Mouse (Mus musculus) lung, postnatal 14 days (tissue): ENCODE results near the gene Arl3.

Source experiments
- DNase-seq: peaks from one replicate; pipeline ENCODE4 v3.0.0; 2021

Gene Arl3

GRCm38 (mm10) chr19:46532031-46532688, 40.8 kb downstream of the Arl3 start:
- DNase-seq = no peak

DNA sequence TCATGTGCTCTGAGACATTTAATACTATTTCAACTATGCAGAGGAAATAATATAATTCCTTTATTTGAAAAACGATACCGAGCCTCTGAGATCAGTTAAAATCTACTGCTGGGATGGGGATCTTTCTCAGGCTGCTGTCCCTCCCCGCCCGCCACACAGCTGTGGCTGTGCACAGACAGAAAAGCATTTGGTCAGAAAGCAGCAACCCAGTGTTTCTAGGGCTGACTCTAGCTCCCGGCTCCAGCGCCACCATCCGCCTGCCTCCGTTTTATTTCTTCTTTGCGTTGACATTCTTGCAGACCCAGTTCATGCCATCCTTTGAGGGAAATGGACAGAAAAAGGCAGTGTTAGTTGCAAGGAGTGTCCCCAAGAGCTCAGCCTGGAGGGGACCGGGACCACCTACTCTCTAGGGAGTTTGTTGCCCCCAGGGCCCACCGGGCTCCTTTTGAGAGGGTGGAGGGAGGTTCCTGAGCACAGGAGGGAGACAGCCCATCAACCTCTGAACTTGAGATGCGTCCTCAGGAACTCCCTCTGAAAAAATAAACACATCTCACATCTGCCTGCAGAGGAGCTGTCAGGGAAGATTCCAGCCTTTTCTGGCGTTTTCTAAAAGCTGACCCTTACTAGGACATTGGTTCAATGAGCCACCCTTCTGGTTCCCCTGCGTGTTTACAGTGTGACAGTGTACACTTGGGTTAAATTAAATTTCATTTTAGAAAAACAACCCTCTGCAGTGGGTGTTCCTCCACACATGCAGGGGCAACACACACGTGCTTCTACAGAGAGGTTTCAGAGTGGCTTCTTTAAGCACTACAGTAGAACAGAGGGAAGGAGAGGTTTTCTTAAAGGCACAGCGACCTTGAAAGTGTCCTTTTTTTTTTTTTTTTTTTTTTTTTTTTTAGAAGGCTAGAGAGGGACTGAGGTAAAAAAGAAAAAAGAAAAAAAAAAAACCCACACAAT, 41.6 kb downstream of the Arl3 start:
- DNase-seq = no peak

DNA sequence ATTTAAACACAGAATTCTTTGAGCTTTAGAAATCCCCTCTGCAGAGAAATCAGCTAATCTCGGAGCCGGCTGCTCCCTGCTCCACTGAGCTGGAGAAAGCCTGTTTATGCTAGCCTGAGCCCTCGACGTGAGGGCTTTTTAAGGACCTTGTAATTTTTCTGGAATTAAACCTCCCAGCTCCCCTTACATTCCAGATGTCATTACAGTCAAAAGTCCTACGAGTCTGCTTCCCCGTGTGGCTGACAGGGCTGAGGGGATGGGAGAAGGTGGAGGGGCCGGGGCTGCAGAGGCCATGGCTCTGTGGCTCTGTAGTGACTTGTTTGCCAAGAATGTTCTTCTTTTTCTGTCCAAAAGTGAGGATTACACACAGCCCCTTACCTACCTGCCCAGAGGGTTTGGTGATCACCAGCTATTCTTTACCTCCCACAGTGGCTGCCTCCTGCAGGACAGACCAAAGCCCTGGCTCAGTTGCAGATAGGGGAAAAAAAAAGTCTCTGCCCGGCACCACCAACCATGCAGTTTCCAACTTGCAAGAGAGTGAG, 42.5 kb downstream of the Arl3 start:
- DNase-seq = no peak

DNA sequence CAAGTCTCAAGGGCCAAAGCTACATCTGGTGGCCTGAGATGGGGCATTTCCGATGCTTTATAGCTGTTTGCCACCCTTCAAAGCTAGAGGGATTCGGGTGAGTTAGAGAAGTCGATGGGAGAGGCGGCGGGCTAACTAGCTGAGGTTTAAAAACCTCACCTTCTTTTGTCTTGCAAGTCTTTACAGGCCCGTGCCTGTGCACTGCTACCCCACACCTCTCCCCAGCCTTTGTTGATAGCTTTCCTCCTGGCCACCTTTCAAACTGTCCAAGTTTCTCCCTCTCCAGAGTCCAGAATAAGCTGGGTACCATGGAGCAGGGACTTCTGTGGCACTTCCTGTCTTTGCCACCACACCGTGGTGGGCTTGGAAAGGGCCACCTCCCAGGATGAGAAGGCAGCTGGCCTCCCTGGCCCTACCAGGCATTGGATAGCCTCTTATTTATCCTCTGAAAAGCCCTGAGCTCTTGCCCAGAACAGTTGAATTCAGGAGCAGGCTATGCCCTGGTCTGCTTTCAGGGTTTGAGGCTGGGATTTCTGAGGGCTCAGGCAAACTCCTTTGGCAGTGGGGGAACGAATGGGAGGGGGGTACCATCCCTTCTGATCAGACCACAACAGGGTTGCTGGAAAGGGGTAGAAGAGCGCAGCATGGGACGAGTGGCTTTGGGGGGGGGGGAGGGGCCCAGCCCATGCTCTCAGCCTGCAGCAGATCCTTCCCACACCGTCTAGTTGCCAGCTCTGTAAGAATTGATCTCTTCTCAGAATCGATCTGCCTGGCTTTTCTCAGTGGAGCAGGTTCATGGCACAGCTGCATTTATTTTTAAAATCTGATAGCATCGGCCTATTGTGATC, 43.2 kb downstream of the Arl3 start:
- DNase-seq = no peak

- DNase-seq = peak; percentile 74
These were observed 44.3 kb downstream of the Arl3 start for GRCm38 (mm10) chr19:46528529-46529213.

DNA sequence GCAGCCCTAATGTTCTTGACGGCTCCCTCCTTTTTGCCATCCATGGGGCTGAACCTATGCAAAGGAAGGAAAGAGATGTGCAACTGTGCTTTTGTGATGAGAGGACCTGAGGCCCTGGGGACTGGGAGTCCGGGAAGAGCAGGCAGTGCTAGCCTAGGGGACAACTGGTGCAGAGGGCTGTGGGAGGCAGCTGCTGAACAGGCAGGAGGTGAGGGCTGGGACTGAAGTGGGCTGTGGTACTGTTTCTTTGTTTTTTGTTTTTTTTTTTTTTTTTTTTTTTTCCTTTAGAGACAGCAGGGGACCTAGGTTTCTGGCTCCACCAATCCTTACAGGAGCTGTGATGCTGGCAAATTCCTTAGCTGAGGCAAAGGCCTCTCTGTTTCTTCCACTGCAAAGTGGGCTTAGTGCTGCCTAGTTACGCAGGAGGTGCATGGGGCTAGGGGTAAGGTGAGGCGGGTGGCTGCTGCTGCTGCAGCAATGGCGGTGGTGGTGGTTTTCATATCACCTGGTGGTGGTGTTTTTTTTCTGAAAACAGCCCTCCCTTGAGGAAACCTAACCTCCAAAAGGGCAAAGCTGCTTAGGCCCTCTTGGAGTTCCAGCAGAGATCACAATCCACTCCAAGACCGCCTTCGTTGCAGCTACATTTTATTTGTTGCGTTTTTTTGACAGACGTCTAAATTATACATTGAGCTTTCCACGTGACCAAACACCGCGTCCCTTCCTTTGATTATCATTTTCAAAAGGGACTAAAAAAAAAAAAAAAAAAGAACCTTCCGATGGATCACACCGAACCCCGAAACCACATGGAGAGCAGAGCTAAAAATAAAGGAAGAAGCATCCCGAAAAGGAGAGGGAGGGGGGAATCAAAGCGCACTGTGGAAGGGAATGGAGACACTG, 45.1 kb downstream of the Arl3 start:
- no peak for DNase-seq

GRCm38 (mm10) chr19:46525691-46526631, 47.0 kb downstream of the Arl3 start:
- DNase-seq = no peak

DNA sequence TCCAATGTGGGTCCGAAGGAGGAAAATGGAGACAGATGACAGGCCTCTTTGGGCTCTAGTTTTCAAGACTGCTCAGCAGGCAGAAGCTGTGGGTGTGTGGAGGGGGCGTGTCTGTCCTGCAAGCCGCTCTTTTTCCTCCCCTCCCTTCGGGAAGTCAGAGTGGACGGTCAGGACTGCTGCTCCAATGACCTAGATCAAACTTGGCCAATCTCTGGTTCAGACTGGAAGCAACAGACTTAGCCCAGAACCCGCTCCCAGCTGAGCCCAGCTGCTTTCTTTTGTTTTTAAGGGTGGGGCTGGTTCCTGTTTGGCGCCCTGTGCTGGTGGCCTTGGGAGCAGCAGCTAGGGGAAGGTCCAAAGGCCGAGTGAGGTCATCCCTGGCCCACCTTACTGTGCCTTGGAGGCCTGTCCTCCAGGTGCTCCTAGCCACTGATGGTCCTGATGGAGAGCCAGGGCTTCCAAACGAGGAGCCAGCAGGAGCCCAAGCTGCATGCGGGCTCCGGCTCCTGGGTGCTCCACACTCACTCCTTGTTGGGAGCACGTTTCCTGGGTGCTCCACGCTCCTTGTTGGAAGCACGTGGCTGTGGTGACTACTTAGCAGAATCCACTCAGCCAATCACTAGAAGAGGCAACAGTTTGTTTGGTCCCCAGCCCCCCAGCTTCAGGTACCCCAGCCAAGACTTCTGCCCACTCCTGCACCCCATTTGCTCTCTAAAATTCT, 48.2 kb downstream of the Arl3 start:
- DNase-seq = peak; percentile 74

DNA sequence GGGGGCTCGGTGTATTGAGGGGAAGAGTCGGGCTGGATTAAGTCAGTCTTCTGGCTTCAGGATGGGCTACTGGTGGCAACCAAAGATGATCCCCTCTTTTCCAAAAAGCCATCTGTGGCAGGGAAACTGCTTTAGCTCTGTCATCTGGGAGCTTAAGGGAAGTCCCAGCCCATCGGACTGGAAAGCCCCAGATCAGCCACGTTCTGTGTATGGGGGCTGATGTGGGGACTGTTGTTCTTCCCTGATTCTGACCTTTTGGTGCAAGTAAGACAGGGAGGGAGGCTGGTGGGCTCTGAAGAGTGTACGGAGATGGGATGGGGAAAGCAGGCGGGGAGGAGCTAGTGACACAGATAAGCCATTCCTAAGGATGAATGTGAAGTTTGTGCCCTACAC, 48.9 kb downstream of the Arl3 start:
- no peak for DNase-seq

GRCm38 (mm10) chr19:46523480-46524151, 49.4 kb downstream of the Arl3 start:
- DNase-seq = peak; percentile 56

GRCm38 (mm10) chr19:46523131-46523479, 49.9 kb downstream of the Arl3 start:
- no peak for DNase-seq

DNA sequence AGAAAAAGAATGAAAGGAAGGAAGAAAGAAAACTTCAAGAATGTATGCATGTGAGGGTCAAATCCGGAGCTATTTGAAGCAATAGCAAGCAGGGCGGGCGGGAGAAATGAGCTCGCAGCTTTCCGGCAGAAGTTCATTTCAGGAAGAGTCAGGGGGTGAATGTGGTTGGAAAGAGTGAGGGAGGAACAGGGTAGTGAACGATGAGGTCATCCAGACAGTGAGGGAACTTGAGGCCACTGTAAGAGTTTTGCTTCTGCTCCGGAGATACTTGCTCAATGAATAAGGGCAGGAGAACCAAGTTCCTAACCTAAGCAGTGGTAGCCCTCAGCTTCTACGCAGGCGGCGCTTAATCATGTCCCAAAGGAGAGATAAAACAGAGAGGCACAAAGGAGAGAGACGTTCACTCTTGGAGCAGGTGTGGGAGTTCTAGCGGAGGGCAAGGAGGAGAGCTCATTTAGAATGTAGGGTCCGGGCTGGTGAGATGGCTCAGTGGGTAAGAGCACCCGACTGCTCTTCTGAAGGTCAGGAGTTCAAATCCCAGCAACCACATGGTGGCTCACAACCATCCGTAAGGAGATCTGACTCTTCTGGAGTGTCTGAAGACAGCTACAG, 50.5 kb downstream of the Arl3 start:
- no peak for DNase-seq

DNA sequence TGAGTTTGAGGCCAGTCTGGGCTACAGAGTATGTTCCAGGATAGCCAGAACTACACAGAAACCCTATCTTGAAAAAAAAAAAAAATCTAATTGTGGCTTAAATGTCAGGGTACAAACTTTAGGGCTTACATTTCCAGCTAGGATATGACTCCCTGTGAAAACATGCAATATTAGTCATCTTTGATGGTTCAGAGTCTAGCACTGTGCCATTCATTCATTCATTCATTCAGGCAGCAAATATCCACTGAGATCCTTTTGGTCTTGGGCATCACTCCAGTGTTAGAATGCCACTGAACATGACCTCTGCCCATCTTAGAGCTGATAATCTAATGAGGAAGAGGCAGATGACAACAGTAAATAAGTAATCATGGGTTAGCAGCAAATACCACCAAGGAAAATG, 51.3 kb downstream of the Arl3 start:
- no peak for DNase-seq

DNA sequence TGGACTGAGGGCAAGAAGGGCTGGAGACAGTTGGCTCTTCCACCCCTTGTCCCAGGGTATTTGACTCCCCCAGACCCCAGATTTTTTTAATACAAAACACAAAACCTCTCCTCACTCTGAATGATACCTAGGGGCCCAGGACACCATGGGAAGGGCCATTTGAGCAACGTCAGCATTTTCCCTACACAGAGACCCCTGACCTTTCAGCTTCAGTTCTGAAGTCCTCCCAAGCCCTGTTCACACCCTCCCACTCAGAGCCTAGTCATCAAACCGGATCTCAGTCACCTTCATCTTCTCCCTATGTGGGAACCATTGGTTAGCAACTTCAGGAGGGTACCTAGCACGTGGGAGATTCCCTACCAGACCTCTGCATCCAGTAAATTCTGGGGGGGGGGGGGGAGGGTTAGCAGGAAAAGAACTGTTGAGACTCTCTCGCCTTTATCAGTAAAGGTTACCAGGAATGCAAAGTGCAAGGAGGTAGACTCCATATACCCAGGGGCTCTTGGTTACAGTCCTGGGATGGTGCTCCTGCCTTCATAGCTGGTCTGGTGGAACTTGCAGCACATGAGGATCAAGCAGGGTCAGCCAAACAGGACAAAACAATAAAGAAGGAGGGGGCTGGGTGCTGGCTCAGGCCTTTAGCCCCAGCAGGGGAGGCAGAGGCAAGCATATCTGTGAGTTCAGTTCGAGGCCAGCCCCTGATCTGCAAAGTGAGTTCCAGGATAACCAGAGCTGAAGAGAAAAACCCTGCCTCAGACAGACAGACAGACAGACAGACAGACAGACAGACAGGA, 54.0 kb downstream of the Arl3 start:
- no peak for DNase-seq

DNA sequence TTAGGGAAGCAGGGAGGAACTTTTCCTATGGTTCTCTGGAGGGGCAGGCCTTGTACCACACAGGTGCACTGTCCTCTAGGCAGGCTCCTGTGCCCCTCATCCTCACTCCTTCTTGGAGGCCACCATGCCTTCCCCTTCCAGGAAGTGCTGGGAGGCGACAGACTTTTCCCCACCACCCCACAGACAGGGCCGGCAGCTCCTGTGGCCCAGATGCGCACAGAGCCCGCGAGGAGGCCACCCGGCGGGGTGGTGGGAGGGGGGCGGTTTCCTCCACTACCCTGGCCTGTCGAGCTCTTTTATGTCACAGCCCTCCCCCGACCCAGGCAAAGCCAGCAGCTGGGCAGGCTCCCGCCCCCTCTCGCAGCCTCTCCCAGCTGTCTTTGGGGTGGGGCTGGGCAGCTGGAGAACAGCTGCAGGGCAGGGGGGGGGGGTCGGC, 54.6 kb downstream of the Arl3 start:
- DNase-seq = peak; percentile 67

GRCm38 (mm10) chr19:46517529-46518351, 55.3 kb downstream of the Arl3 start:
- no peak for DNase-seq
